Mouse (Mus musculus): ENCODE results near the gene Faiml.

GRCm38 (mm10) chr9:99238276-99238675 lies 1.2 kb upstream of the Faiml start:
- TF ChIP-seq CTCF (IDR thresholded peaks at IDR 0.05; ENCODE audit: control insufficient read depth, insufficient read depth, insufficient replicate concordance, low read depth, low read length) (no peak), POLR2A (IDR thresholded peaks at IDR 0.05; ENCODE audit: control insufficient read depth, low read depth, low read length) (no peak)

Data from testis, adult 2 months (tissue).